Mouse (Mus musculus): Measurements from ENCODE around the gene Crabp1. TPM values are rescaled to one million over a fixed set of nuclear protein-coding genes. Genes with fewer than 3 reads are reported as not detected.

Gene Crabp1
- polyA plus RNA-seq, 2 experiments: 0.17 to 0.99 TPM

DNA sequence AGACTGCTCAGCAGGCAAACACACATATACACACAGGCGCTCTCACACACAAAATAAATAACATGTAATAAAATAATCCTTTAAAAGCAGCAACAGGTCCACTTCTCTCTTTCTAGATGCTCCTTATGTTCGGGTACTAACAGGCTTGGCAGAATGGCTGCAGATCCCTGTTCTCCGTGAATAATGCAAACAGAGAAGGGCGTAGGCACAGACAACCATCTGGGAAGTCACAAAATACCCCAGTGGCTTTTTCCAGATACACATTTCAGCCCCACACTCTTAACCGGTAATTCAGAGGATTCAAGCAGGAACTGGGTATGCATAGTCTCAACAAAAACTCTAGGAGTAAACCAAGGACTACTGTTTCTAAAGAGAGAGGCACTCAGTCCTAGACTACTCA, 38.2 kb upstream of the Crabp1 start:
- 73% methylated on average over 5 of the region's 5 CpGs for WGBS (ENCODE audit: insufficient replicate concordance)
- no peak overlapping the region for H3K9ac ChIP-seq (replicated peaks)
- no peaks in the 10 kb centered on the region for H3K27me3 ChIP-seq (ENCODE audit: control insufficient read depth, insufficient read depth, low read length)
- no peak for ATAC-seq (ENCODE audit: insufficient read depth)
- no peak overlapping the region for H3K4me2 ChIP-seq (ENCODE audit: low read depth)
- peaks cover 55% of the 10 kb centered on the region for H3K36me3 ChIP-seq (replicated peaks; ENCODE audit: control insufficient read depth, insufficient read depth, low read depth)
- H3K9me3 ChIP-seq (ENCODE audit: control insufficient read depth, low read length): no peaks in the 10 kb centered on the region
- no peak for TF ChIP-seq CTCF (IDR thresholded peaks at IDR 0.05; ENCODE audit: low read depth)
- no peak overlapping the region for H3K27ac ChIP-seq
- no peaks in the 10 kb centered on the region for H3K4me1 ChIP-seq (replicated peaks; ENCODE audit: control insufficient read depth in 2 of 2, insufficient read depth in 2 of 2, low read length in 1 of 2)
- DNase-seq (ENCODE audit: low read depth in 3 of 3, low spot score in 3 of 3): no peak
- no peak overlapping the region for H3K4me3 ChIP-seq (ENCODE audit: insufficient read depth in 1 of 2, low read depth in 2 of 2, low read length in 2 of 2)

DNA sequence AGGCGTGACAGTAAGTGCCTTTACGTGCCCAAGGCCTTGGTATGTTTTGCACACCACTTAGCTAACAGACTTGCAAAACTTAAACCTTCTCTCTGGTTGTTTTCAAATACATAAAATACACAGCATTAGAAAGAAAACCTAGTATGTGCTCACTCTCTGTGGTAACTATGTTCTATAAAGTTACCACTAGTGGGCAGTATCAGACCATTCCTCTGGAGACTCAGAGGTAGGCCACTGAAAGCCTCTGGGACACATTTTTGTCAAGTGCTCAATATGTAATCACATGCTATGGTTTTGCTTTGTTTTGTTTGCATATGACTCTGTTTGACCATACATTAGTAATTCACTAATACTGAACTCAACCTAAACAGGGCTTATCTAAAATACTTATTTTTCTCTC, 32.4 kb upstream of the Crabp1 start:
- Histone ChIP-seq H3K4me2 (ENCODE audit: low read depth) (peak overlapping the region; percentile 92; the same call in 1 of the 2 replicates), H3K27me3 (ENCODE audit: control insufficient read depth, insufficient read depth, low read length) (no peaks in the 10 kb centered on the region), H3K9ac (replicated peaks) (no peak overlapping the region), H3K4me3 (ENCODE audit: insufficient read depth in 1 of 2, low read depth in 2 of 2, low read length in 2 of 2) (no peak overlapping the region), H3K9me3 (ENCODE audit: control insufficient read depth, low read length) (no peaks in the 10 kb centered on the region), H3K36me3 (replicated peaks; ENCODE audit: control insufficient read depth, insufficient read depth, low read depth) (peaks cover 14% of the 10 kb centered on the region), H3K4me1 (replicated peaks; ENCODE audit: control insufficient read depth in 2 of 2, insufficient read depth in 2 of 2, low read length in 1 of 2) (peaks cover 11% of the 10 kb centered on the region in 2 experiments), H3K27ac (no peak overlapping the region)
- no peak for ATAC-seq (ENCODE audit: insufficient read depth)
- DNase-seq (ENCODE audit: low read depth in 3 of 3, low spot score in 3 of 3): peak; percentile 38 to 48 (median 44)
- TF ChIP-seq CTCF (IDR thresholded peaks at IDR 0.05; ENCODE audit: low read depth) (peak; percentile 74), EP300 (IDR thresholded peaks at IDR 0.05; ENCODE audit: low read depth) (no peak)
- 84% methylated on average over 2 of the region's 2 CpGs for WGBS (ENCODE audit: insufficient replicate concordance)

DNA sequence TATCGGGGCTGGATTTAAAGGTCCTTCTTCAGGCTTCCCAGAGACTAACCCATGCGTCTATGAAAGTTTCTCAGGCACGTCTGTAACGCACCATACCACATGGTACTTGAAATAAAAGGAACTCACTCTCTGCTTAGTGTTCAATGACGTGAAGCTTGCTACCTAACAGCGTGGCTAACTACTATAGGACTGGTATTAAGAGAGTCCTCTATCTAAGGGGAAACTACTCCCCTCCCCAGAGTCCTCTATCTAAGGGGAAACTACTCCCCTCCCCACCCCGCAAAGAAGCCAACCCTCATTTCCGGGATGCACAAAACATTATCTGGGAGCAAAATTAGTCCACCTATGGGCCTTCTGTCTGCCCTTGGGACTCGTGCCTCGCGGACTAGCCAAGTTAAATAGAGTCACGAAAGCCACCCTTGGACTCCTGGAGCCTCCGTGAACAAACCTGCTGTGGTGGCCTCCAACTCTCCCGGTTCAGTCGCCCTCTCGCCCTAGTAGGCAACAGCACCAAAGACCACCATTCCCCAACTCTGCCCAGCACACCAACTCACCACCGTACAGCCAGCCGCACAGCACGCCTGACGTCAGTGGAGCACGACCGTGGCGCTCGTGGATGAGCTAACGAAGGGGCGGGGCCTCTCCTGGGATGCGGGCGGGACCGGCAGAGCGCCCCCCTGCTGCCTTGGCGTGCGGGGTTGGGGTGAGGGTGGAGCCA, 30.5 kb upstream of the Crabp1 start, which contains the start of gene Wdr61:
Wdr61 (minus strand) TSS at position 599 of the 718 bp plus-strand sequence.
- H3K4me1 ChIP-seq (replicated peaks; ENCODE audit: control insufficient read depth in 2 of 2, insufficient read depth in 2 of 2, low read length in 1 of 2): peaks cover 11% of the 10 kb centered on the region in 2 experiments
- H3K9me3 ChIP-seq (ENCODE audit: control insufficient read depth, low read length): no peaks in the 10 kb centered on the region
- peak within 1 kb of the TSS; percentile 92 for H3K4me2 ChIP-seq (ENCODE audit: low read depth)
- peak within 1 kb of the TSS; percentile 73 to 92 for H3K4me3 ChIP-seq (ENCODE audit: insufficient read depth in 1 of 2, low read depth in 2 of 2, low read length in 2 of 2)
- H3K27ac ChIP-seq: peak within 1 kb of the TSS; percentile 54
- H3K27me3 ChIP-seq (ENCODE audit: control insufficient read depth, insufficient read depth, low read length): no peaks in the 10 kb centered on the region
- peaks cover 6% of the 10 kb centered on the region; the same call in 1 of the 2 replicates for H3K36me3 ChIP-seq (replicated peaks; ENCODE audit: control insufficient read depth, insufficient read depth, low read depth)
- WGBS (ENCODE audit: insufficient replicate concordance): under 1% methylated on average over 32 of the region's 32 CpGs
- peak; percentile 91 to 93 (median 93) for DNase-seq (ENCODE audit: low read depth in 3 of 3, low spot score in 3 of 3)
- peak; percentile 97 for ATAC-seq (ENCODE audit: insufficient read depth)
- TF ChIP-seq CTCF (IDR thresholded peaks at IDR 0.05; ENCODE audit: low read depth) (peak; percentile 93), EP300 (IDR thresholded peaks at IDR 0.05; ENCODE audit: low read depth) (no peak)
- H3K9ac ChIP-seq (replicated peaks): peak within 1 kb of the TSS; percentile 84

DNA sequence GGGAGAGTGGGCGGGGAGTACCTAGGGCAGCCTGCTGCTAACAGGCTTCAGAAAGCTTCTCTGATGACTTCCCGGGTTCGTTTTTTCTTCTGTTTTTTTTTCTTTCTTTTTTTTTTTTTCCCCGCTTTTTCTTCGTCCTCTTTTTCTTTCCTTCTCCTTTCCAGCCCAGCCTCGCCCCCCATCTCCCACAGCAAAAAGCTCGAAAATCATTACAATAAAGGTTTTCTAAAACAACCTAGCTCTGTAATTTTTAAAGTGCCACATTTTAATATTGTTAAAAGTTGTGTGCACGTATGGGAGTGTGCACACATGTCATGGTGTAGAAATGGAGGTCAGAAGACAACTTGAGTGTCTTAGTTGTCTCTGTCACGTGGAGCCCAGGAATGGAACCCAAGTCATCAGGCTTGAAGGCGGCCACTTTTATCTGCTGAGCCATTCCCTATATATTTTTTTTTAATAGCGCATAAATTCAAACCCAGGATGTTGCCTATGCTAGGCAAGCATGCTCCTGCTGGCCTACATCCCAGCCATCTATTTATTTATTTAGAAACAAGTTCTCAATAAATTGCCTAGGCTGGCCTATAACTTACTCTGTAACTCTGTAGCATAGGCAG, 29.8 kb upstream of the Crabp1 start:
- H3K4me2 ChIP-seq (ENCODE audit: low read depth): peak overlapping the region; percentile 92
- no peaks in the 10 kb centered on the region for H3K27me3 ChIP-seq (ENCODE audit: control insufficient read depth, insufficient read depth, low read length)
- peaks cover 11% of the 10 kb centered on the region in 2 experiments for H3K4me1 ChIP-seq (replicated peaks; ENCODE audit: control insufficient read depth in 2 of 2, insufficient read depth in 2 of 2, low read length in 1 of 2)
- H3K9me3 ChIP-seq (ENCODE audit: control insufficient read depth, low read length): no peaks in the 10 kb centered on the region
- WGBS (ENCODE audit: insufficient replicate concordance): 17% methylated on average over 11 of the region's 11 CpGs
- peak overlapping the region; percentile 53 for H3K9ac ChIP-seq (replicated peaks)
- TF ChIP-seq CTCF (IDR thresholded peaks at IDR 0.05; ENCODE audit: low read depth) (no peak), EP300 (IDR thresholded peaks at IDR 0.05; ENCODE audit: low read depth) (no peak)
- peak overlapping the region; percentile 8 to 73; a peak in 2 of 4 replicates for H3K4me3 ChIP-seq (ENCODE audit: insufficient read depth in 1 of 2, low read depth in 2 of 2, low read length in 2 of 2)
- no peaks in the 10 kb centered on the region; the same call in 1 of the 2 replicates for H3K36me3 ChIP-seq (replicated peaks; ENCODE audit: control insufficient read depth, insufficient read depth, low read depth)
- H3K27ac ChIP-seq: no peak overlapping the region
- no peak for ATAC-seq (ENCODE audit: insufficient read depth)
- DNase-seq (ENCODE audit: low read depth in 3 of 3, low spot score in 3 of 3): no peak

DNA sequence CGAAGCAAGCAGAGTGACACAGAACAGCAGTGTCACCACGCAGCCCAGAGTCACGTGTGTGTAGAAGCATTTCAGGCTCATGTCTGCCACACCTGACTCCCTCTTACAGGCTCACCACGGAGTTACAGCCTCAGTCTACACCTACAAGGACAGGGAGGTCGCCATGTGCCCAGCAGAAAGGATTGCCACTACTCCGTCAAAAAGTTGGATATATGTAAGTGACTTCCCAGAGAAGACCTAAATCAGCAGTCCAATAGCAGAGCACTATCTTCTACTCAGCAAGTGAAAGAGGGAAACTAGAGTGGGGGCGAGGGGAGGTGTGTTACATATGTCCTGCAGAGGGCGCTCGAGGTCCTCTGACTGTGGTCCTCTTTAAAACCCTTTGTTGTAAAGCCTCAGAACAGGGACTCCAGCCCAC, 28.3 kb upstream of the Crabp1 start:
- ATAC-seq (ENCODE audit: insufficient read depth): no peak
- no peak overlapping the region for H3K9ac ChIP-seq (replicated peaks)
- no peaks in the 10 kb centered on the region for H3K9me3 ChIP-seq (ENCODE audit: control insufficient read depth, low read length)
- no peaks in the 10 kb centered on the region for H3K27me3 ChIP-seq (ENCODE audit: control insufficient read depth, insufficient read depth, low read length)
- H3K27ac ChIP-seq: no peak overlapping the region
- 15% methylated on average over 9 of the region's 9 CpGs for WGBS (ENCODE audit: insufficient replicate concordance)
- H3K4me2 ChIP-seq (ENCODE audit: low read depth): peak overlapping the region; percentile 29
- H3K4me1 ChIP-seq (replicated peaks; ENCODE audit: control insufficient read depth in 2 of 2, insufficient read depth in 2 of 2, low read length in 1 of 2): peaks cover 11% of the 10 kb centered on the region in 2 experiments
- TF ChIP-seq CTCF (IDR thresholded peaks at IDR 0.05; ENCODE audit: low read depth): peak; percentile 84
- no peak for TF ChIP-seq EP300 (IDR thresholded peaks at IDR 0.05; ENCODE audit: low read depth)
- peak; percentile 55 to 65 (median 58) for DNase-seq (ENCODE audit: low read depth in 3 of 3, low spot score in 3 of 3)
- H3K36me3 ChIP-seq (replicated peaks; ENCODE audit: control insufficient read depth, insufficient read depth, low read depth): no peaks in the 10 kb centered on the region
- H3K4me3 ChIP-seq (ENCODE audit: insufficient read depth in 1 of 2, low read depth in 2 of 2, low read length in 2 of 2): peak overlapping the region in 1 of 2 experiments; percentile 3; a peak in 1 of 4 replicates
